11 mouse cellular contexts compared by ENCODE assay signal in genomic region chr5:124809708-124810366, GRCm38 (mm10). TPM values are rescaled to one million over a fixed set of nuclear protein-coding genes. Genes with fewer than 3 reads are reported as not detected.
DNase-seq lines count a peak whose midpoint lies in the region; ATAC-seq and TF ChIP-seq lines count a peak whose summit lies in the region.
"Had no signal": no experiment of that assay in that cellular context is flagged by ENCODE, and none has a peak within 500 bp of the region (broad histone marks: within the 10 kb centered on the region; RNA-seq: fewer than 3 reads in every experiment).

No protein-coding gene starts in this region.

- ATAC-seq in megakaryocyte-erythroid progenitor cell, adult 5-6 weeks (replicated peaks; ENCODE audit: low FRiP score, low TSS enrichment, poor library complexity, severe bottlenecking), result no peak
- no peak for ATAC-seq in forebrain, embryonic 15.5 days (replicated peaks)

- H3K79me2 ChIP-seq in myocyte (ENCODE audit: control insufficient read depth, insufficient read depth), result no peaks in the 10 kb centered on the region

- no peak overlapping the region for H3K4me2 ChIP-seq in myocyte (ENCODE audit: low read depth)
- H3K4me2 ChIP-seq in forebrain, embryonic 15.5 days (replicated peaks), result no peak overlapping the region
- H3K4me2 ChIP-seq: heart, embryonic 15.5 days had no signal

- H3K4me1 ChIP-seq in kidney, adult 2 months (ENCODE audit: control insufficient read depth, insufficient read depth, low read length), result no peaks in the 10 kb centered on the region
- no peaks in the 10 kb centered on the region for H3K4me1 ChIP-seq in forebrain, embryonic 15.5 days
- H3K4me1 ChIP-seq: heart, embryonic 15.5 days had no signal

- peak; percentile 5 for DNase-seq in kidney, adult 2 months
- DNase-seq in kidney, postnatal 25 days, result no peak
- peak; percentile 57 for DNase-seq in cerebellum, adult 8-10 months
- peak; percentile 81 for DNase-seq in layer of hippocampus, adult 9-10 months (ENCODE audit: low spot score)
- no peak for DNase-seq in embryo, embryonic 10.5 days (ENCODE audit: low spot score)
- DNase-seq: kidney, postnatal 4 days; thymus, postnatal 4 days had no signal

- H3K4me3 ChIP-seq in kidney, adult 2 months (ENCODE audit: insufficient read depth, low read depth, low read length), result no peak overlapping the region
- no peak overlapping the region for H3K4me3 ChIP-seq in myocyte
- H3K4me3 ChIP-seq in forebrain, embryonic 15.5 days, result no peak overlapping the region
- H3K4me3 ChIP-seq: heart, embryonic 15.5 days had no signal

- no peak overlapping the region for H3ac ChIP-seq in myocyte (ENCODE audit: control insufficient read depth, insufficient read length)

- no peak overlapping the region for H3K27ac ChIP-seq in kidney, adult 2 months (ENCODE audit: insufficient read depth, low read depth, low read length)
- no peak overlapping the region for H3K27ac ChIP-seq in forebrain, embryonic 15.5 days (replicated peaks)
- H3K27ac ChIP-seq: heart, embryonic 15.5 days had no signal

- no peak for TF ChIP-seq CTCF in kidney, adult 2 months (conservative IDR thresholded peaks at IDR 0.05; ENCODE audit: insufficient read depth, insufficient read length, low read depth, low read length)

- H3K27me3 ChIP-seq in kidney, adult 2 months (replicated peaks; ENCODE audit: control insufficient read depth, insufficient read depth, low read length), result no peaks in the 10 kb centered on the region
- H3K27me3 ChIP-seq in myocyte (ENCODE audit: control insufficient read depth, insufficient read depth, insufficient read length), result peaks cover 12% of the 10 kb centered on the region
- no peaks in the 10 kb centered on the region for H3K27me3 ChIP-seq in forebrain, embryonic 15.5 days

- no peak overlapping the region for H3K9ac ChIP-seq in forebrain, embryonic 15.5 days (replicated peaks)
- H3K9ac ChIP-seq: heart, embryonic 15.5 days had no signal

- no peaks in the 10 kb centered on the region for H3K9me3 ChIP-seq in forebrain, embryonic 15.5 days
- H3K9me3 ChIP-seq: heart, embryonic 15.5 days had no signal

- H3K36me3 ChIP-seq in kidney, adult 2 months (ENCODE audit: control insufficient read depth, insufficient read depth, low read length), result no peaks in the 10 kb centered on the region
- H3K36me3 ChIP-seq in myocyte (ENCODE audit: control insufficient read depth, insufficient read depth), result no peaks in the 10 kb centered on the region
- H3K36me3 ChIP-seq in forebrain, embryonic 15.5 days, result no peaks in the 10 kb centered on the region
- H3K36me3 ChIP-seq: heart, embryonic 15.5 days had no signal

- TF ChIP-seq POLR2A in kidney, adult 2 months (IDR thresholded peaks at IDR 0.05; ENCODE audit: low read depth, low read length), result no peak
- TF ChIP-seq POLR2A in myocyte (IDR thresholded peaks at IDR 0.05; ENCODE audit: insufficient read length, low read depth), result no peak

- WGBS in kidney, adult 2 months, result 85% methylated on average over 4 of the region's 4 CpGs
- 89% methylated on average over 4 of the region's 4 CpGs for WGBS in forebrain, embryonic 15.5 days

TF ChIP-seq in myocyte, 11 proteins besides CTCF, POLR2A, EP300 and RAD21:
- 0 out of 2 replicates have a peak, but pooled peaks have one; percentile 24 for TF ChIP-seq CEBPB (IDR thresholded peaks at IDR 0.05; ENCODE audit: insufficient read depth, poor library complexity, severe bottlenecking)
- TF ChIP-seq REST (IDR thresholded peaks at IDR 0.05; ENCODE audit: insufficient read depth, insufficient read length), result no peak
- TF ChIP-seq SRF (IDR thresholded peaks at IDR 0.05; ENCODE audit: control insufficient read depth, insufficient read length, low read depth), result no peak

RNA-seq across cellular contexts. Expression of gene Ccdc92, which starts 52.4 kb away (rescaled TPM):
- polyA plus RNA-seq in kidney, adult 2 months (2012; rRNA removed), result 6.9 and 8.9 TPM in 2 replicates
- polyA plus RNA-seq in myocyte (2012; fragmentation: generic; extraction: Trizol), result 6.2 TPM
- total RNA-seq in megakaryocyte-erythroid progenitor cell, adult 5-6 weeks (2014; fragmentation: Nextera tagmentation), result 0.07 and 0.47 TPM in 2 replicates
- 0.05 and 0.50 TPM in 2 replicates for total RNA-seq in megakaryocyte-erythroid progenitor cell, adult 5-6 weeks (2017)
- polyA plus RNA-seq in forebrain, embryonic 15.5 days (2015; fragmentation: Nextera tagmentation; extraction: Ambion mirVana), result 31.3 and 33.3 TPM in 2 replicates

RNA-seq across cellular contexts. Expression of gene Zfp664, which starts 52.7 kb away (rescaled TPM):
- 19.1 and 20.4 TPM in 2 replicates for polyA plus RNA-seq in kidney, adult 2 months (2012; rRNA removed)
- 19.6 TPM for polyA plus RNA-seq in myocyte (2012; fragmentation: generic; extraction: Trizol)
- 20.3 and 20.6 TPM in 2 replicates for total RNA-seq in megakaryocyte-erythroid progenitor cell, adult 5-6 weeks (2014; fragmentation: Nextera tagmentation)
- 14.1 and 18.9 TPM in 2 replicates for total RNA-seq in megakaryocyte-erythroid progenitor cell, adult 5-6 weeks (2017)
- 122 and 129 TPM in 2 replicates for polyA plus RNA-seq in forebrain, embryonic 15.5 days (2015; fragmentation: Nextera tagmentation; extraction: Ambion mirVana)

Comparison
In these comparisons a context has a peak if more than half of its experiments do, and no peak if none do; other contexts are left out.
1. DNase-seq: peak in kidney, adult 2 months (single experiment), cerebellum, adult 8-10 months (single experiment) and layer of hippocampus, adult 9-10 months (single experiment); none in kidney, postnatal 25 days (0 of 2) and embryo, embryonic 10.5 days (single experiment).